Mouse (Mus musculus) neural tube, embryonic 11.5 days (tissue): Measurements from ENCODE around the gene Fam124a. TPM values are rescaled to one million over a fixed set of nuclear protein-coding genes. Genes with fewer than 3 reads are reported as not detected.
"Not testable (repeated sequence)": the region's sequence is repeated elsewhere in the genome, so short reads cannot be mapped to it uniquely, and the experiment has no call there.

Experiments
- ATAC-seq: fragments of 200-750 bp; cut with Nextera tagmentation; 2 replicates; pipeline ENCODE4 v1.8.0; 2017; ENCODE audit warnings: moderate number of reproducible peaks, mild to moderate bottlenecking, moderate TSS enrichment, moderate library complexity; ENCODE audit not compliant: insufficient read depth, low FRiP score, low TSS enrichment
- DNase-seq: peaks from one replicate; pipeline ENCODE4 v3.0.0-alpha.2; 2015; ENCODE audit warnings: low spot score
- H3K27ac ChIP-seq: fragments of 300-500 bp; sonication (generic); 2 replicates; pipeline ENCODE4 v1.5.1; 2014; ENCODE audit warnings: low read depth, mild to moderate bottlenecking, low read length
- H3K27me3 ChIP-seq: fragments of 300-500 bp; sonication (generic); 2 replicates; pipeline ENCODE4 v1.6.1; 2014; ENCODE audit warnings: mild to moderate bottlenecking, low read length, mixed read lengths; ENCODE audit not compliant: control insufficient read depth, insufficient read depth
- H3K36me3 ChIP-seq: fragments of 300-500 bp; sonication (generic); 2 replicates; pipeline ENCODE4 v1.6.1; 2014; ENCODE audit warnings: mild to moderate bottlenecking, low read length, moderate library complexity, mixed read lengths; ENCODE audit not compliant: control insufficient read depth, insufficient read depth
- H3K4me1 ChIP-seq: fragments of 300-500 bp; sonication (generic); 2 replicates; pipeline ENCODE4 v1.6.1; 2014; ENCODE audit warnings: low read length, mixed read lengths; ENCODE audit not compliant: control insufficient read depth, insufficient read depth
- H3K4me2 ChIP-seq: fragments of 300-500 bp; sonication (generic); 2 replicates; pipeline ENCODE4 v1.6.1; 2014; ENCODE audit warnings: low read depth, mild to moderate bottlenecking, moderate library complexity
- H3K4me3 ChIP-seq: fragments of 300-500 bp; sonication (generic); 2 replicates; pipeline ENCODE4 v1.5.1; 2014; ENCODE audit warnings: low read depth, low read length
- H3K9ac ChIP-seq: fragments of 300-500 bp; sonication (generic); 2 replicates; pipeline ENCODE4 v1.6.1; 2014; ENCODE audit warnings: mild to moderate bottlenecking, low read length
- H3K9me3 ChIP-seq: fragments of 300-500 bp; sonication (generic); 2 replicates; pipeline ENCODE4 v1.6.1; 2016; ENCODE audit warnings: low read length; ENCODE audit not compliant: control insufficient read depth
- WGBS: fragments of 180-500 bp; shearing (Covaris S2); extraction: QIAGEN DNeasy Blood & Tissue Kit; methylation state at CpG from one replicate; pipeline ENCODE4 v1.1.7; 2014; 5-methylcytosine and 5-hydroxymethylcytosine counted together
- polyA plus RNA-seq: library from polyadenylated mRNA; unstranded; fragments of >200 nt; fragmentation: Nextera tagmentation; extraction: Ambion mirVana; gene quantifications from 2 replicates; pipeline ENCODE4 v1.2.1, GENCODE M21; 2014

Fam124a gene
- polyA plus RNA-seq, 1 experiment from 2014 or later: 4.6 TPM

DNA sequence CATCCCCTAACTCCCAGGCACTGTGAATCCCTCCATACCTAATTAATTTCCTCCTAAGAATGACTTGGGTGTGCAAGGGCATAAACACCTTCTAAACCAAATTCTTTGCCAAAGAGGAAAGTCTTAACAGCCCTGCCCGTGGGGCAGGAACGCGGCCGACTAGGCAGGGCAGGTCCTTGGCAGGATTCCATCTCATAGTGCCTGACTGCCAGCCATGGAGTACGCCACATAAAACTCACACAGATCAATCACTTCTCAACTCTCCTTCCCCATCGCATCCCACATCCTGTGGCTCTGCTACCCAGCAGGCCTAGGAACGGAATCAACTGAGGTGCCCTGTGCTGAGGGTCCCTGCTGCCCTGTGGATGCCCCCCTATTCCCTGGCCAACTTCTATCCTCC, 8.1 kb downstream of the Fam124a start:
- Histone ChIP-seq H3K4me1 (no peaks in the 10 kb centered on the region), H3K4me2 (no peak overlapping the region), H3K27me3 (no peaks in the 10 kb centered on the region), H3K9ac (no peak overlapping the region), H3K36me3 (no peaks in the 10 kb centered on the region), H3K9me3 (no peaks in the 10 kb centered on the region), H3K27ac (no peak overlapping the region), H3K4me3 (no peak overlapping the region)
- no peak for DNase-seq
- 87% methylated on average over 7 of the region's 7 CpGs for WGBS
- no peak for ATAC-seq

DNA sequence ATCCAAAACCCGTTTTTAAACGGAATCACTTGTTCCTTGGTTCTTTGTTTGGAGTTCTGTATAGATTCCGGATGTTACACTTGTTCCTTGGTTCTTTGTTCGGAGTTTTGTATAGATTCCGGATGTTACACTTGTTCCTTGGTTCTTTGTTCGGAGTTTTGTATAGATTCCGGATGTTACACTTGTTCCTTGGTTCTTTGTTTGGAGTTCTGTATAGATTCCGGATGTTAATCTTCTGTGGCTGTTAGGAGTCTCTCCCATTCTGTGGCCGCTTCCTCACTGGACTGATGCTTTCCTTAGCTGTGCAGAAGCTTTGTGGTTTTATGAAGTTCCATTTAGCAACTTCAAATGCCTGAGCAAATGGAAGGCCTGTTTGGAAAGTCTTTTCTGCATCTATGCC, 11.3 kb downstream of the Fam124a start, which contains the start of gene Gm4131:
Gene Gm4131, minus strand, starts transcription at position 101 of the 400 bp plus-strand sequence.
- H3K27ac ChIP-seq, H3K4me3 ChIP-seq, DNase-seq, H3K4me1 ChIP-seq, H3K4me2 ChIP-seq, H3K9me3 ChIP-seq, H3K36me3 ChIP-seq, ATAC-seq, H3K9ac ChIP-seq, H3K27me3 ChIP-seq: not testable (repeated sequence)
- WGBS: 69% methylated on average over 9 of the region's 9 CpGs

DNA sequence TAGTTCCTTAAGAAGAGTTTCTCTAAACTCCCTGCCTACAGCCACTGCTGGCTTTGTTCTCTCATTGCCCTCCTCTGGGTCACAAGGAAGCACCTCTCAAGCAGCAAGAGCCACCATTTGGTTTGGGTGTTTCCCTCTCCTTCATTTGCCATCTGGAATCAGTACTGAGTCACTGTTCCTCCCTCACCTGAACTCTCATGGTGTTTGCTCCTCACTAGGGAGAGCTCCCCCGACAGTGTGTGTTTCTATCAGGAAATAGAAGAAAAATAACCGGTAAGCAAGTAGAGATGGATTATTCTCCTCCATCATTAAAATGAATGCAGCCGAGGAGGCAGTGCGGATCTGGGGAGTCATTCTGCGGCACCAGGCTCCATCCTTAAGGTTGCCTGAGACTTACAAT, 13.9 kb downstream of the Fam124a start:
- Histone ChIP-seq H3K4me3 (no peak overlapping the region), H3K27ac (no peak overlapping the region), H3K27me3 (no peaks in the 10 kb centered on the region), H3K9ac (no peak overlapping the region), H3K4me1 (no peaks in the 10 kb centered on the region), H3K36me3 (no peaks in the 10 kb centered on the region), H3K9me3 (no peaks in the 10 kb centered on the region), H3K4me2 (no peak overlapping the region)
- DNase-seq (no peak), ATAC-seq (no peak)
- 93% methylated on average over 5 of the region's 5 CpGs for WGBS

DNA sequence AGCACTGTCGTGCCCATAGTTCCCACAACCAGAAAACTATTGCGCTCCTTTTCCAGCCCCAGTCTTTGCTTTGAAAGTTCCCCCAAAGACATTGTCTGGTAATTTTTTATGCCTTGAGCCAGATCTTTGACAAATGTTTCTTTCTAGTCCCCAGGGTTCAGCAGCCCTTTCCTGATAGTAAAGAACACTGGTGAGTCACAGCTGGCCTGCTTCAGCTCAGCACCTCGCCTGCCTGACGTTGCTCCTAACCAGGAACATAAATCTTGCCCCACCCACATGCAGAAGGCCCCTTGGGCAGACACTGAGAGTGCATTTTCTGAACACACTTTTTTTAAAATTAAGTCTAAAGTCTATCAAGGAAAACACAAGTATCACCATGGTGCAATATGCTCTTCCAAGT, 14.8 kb downstream of the Fam124a start:
- 43% methylated on average over 4 of the region's 4 CpGs for WGBS
- no peak overlapping the region for H3K4me3 ChIP-seq
- H3K4me2 ChIP-seq: no peak overlapping the region
- H3K36me3 ChIP-seq: no peaks in the 10 kb centered on the region
- H3K27me3 ChIP-seq: no peaks in the 10 kb centered on the region
- H3K9me3 ChIP-seq: no peaks in the 10 kb centered on the region
- no peak overlapping the region for H3K27ac ChIP-seq
- no peaks in the 10 kb centered on the region for H3K4me1 ChIP-seq
- ATAC-seq (no peak), DNase-seq (no peak)
- no peak overlapping the region for H3K9ac ChIP-seq

DNA sequence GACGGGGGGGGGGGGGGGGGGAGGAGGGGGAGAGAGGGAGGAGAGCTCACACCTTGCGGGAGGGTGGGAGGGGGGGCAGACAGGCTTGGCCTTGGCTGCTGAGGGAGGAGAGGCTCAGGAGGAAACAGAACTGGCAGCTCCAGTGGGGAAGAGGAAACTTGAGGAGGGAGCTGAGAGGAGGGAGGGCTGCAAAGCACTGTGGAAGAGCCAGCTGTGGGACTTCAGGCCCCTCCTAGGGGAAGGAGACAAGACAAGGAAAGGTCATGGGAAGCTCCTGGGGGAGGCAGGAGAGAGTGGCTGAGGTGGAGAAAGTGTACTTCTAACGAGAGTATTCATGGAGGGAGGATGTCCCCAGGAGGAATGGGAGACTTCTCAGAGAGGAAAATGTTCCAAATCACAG, 17.9 kb downstream of the Fam124a start:
- WGBS: 3% methylated on average over 2 of the region's 3 CpGs
- ATAC-seq (no peak), DNase-seq (no peak)
- H3K9ac ChIP-seq: no peak overlapping the region
- no peaks in the 10 kb centered on the region for H3K27me3 ChIP-seq
- H3K9me3 ChIP-seq: no peaks in the 10 kb centered on the region
- H3K27ac ChIP-seq: no peak overlapping the region
- no peaks in the 10 kb centered on the region for H3K36me3 ChIP-seq
- no peak overlapping the region for H3K4me2 ChIP-seq
- no peaks in the 10 kb centered on the region for H3K4me1 ChIP-seq
- H3K4me3 ChIP-seq: no peak overlapping the region

DNA sequence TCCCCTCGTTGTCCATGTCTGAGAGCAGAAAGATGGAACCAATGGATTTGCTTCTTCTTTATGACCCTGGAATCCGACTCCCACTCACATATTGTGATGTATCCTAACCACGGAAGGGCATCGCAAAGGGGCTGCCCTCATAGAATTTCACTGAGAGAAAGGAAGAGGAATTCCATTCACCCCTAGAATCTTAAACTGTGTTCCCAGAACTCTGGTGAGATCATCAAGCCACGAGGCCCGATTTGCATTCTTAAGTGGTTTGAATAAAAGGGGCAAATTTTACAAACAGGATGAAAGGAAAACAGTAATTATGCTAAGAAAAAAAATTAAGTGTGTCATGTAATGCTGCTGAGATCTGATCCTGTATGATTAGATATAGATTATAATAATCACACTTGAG, 19.4 kb downstream of the Fam124a start:
- H3K27ac ChIP-seq: no peak overlapping the region
- H3K27me3 ChIP-seq: no peaks in the 10 kb centered on the region
- no peak overlapping the region for H3K9ac ChIP-seq
- DNase-seq: no peak
- H3K4me3 ChIP-seq: no peak overlapping the region
- H3K4me2 ChIP-seq: no peak overlapping the region
- H3K4me1 ChIP-seq: no peaks in the 10 kb centered on the region
- H3K36me3 ChIP-seq: no peaks in the 10 kb centered on the region
- ATAC-seq: no peak
- H3K9me3 ChIP-seq: no peaks in the 10 kb centered on the region
- WGBS: 76% methylated on average over 6 of the region's 6 CpGs

DNA sequence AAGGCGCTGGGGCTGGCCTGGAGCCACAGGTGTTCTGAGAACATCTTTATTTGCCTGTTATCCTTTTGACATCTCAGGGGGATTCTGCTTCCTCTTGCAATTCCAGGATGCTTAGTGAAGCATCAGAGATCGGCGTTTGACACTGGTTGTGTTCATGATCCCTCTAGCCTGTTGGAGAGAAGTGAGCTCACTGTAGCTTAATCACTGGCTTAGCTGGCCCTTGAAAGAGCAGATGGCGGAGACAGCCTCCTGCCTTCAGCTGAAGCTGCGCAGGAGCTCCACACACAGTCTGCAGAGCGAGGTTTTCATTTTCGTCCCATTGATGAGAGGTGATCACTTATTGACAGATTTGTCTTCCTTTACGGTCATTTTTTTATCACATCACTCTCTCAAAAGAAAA, 20.3 kb downstream of the Fam124a start:
- no peak overlapping the region for H3K9ac ChIP-seq
- ATAC-seq (no peak), DNase-seq (no peak)
- H3K27ac ChIP-seq: no peak overlapping the region
- H3K4me3 ChIP-seq: no peak overlapping the region
- no peaks in the 10 kb centered on the region for H3K27me3 ChIP-seq
- 83% methylated on average over 8 of the region's 8 CpGs for WGBS
- H3K4me2 ChIP-seq: no peak overlapping the region
- no peaks in the 10 kb centered on the region for H3K9me3 ChIP-seq
- no peaks in the 10 kb centered on the region for H3K4me1 ChIP-seq
- H3K36me3 ChIP-seq: no peaks in the 10 kb centered on the region

DNA sequence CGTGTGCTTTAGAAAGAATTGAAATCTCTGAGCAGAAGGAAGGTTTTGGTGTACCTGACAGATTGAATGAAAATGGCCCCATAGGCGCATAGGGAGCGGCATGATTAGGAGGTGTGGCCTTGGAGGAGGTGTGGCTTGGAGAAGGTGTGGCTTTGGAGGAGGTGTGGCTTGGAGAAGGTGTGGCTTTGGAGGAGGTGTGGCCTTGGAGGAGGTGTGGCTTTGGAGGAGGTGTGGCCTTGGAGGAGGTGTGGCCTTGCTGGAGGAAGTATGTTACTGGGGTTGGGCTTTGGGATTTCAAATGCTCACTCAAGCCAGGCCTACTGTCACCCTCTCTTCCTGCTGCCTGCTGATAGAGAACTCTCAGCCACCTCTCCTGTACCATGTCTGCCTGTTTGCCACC, 25.4 kb downstream of the Fam124a start:
- DNase-seq: no peak
- H3K27me3 ChIP-seq: no peaks in the 10 kb centered on the region
- H3K27ac ChIP-seq: no peak overlapping the region
- H3K4me3 ChIP-seq: no peak overlapping the region
- peaks cover 8% of the 10 kb centered on the region; the same call in 1 of the 2 replicates for H3K4me1 ChIP-seq
- ATAC-seq: no peak
- 79% methylated on average over 3 of the region's 3 CpGs for WGBS
- H3K36me3 ChIP-seq: no peaks in the 10 kb centered on the region
- no peaks in the 10 kb centered on the region for H3K9me3 ChIP-seq
- no peak overlapping the region for H3K9ac ChIP-seq
- no peak overlapping the region for H3K4me2 ChIP-seq

DNA sequence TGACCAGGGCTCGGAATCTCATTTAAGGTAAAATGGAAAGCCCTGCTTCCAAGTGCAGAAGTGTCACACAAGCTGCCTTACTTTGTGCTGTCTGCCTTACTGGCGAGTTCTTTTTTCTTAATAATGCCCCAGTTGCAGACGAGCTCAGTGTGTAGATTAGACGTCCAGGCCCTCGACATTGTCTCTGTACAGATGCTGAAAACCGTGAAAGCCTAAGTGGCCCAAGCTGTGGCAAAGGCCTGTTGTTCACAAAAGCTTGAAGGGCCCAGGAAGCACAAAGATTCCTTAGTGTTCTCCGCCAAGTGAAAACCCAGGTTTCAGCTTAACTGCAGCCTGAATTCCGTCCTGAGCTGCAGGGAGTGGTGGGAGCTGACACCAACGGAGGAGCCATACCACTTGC, 26.2 kb downstream of the Fam124a start:
- Histone ChIP-seq H3K4me2 (no peak overlapping the region), H3K4me1 (peaks cover 8% of the 10 kb centered on the region; the same call in 1 of the 2 replicates), H3K9me3 (no peaks in the 10 kb centered on the region), H3K36me3 (no peaks in the 10 kb centered on the region), H3K9ac (no peak overlapping the region), H3K27ac (no peak overlapping the region), H3K27me3 (no peaks in the 10 kb centered on the region), H3K4me3 (no peak overlapping the region)
- ATAC-seq (no peak), DNase-seq (no peak)
- WGBS: 53% methylated on average over 9 of the region's 9 CpGs
